Mouse (Mus musculus) heart, embryonic 16.5 days (tissue): Measurements from ENCODE around the gene 1190005I06Rik. TPM values are rescaled to one million over a fixed set of nuclear protein-coding genes. Genes with fewer than 3 reads are reported as not detected.
"Not testable (repeated sequence)": the region's sequence is repeated elsewhere in the genome, so short reads cannot be mapped to it uniquely, and the experiment has no call there.

Experiments
- ATAC-seq: fragments of 200-750 bp; cut with Nextera tagmentation; replicated peaks from 2 replicates; pipeline ENCODE4 v1.8.0; 2017; ENCODE audit warnings: moderate number of reproducible peaks; ENCODE audit not compliant: insufficient read depth, low FRiP score; ENCODE audit errors: extremely low read depth
- H3K27ac ChIP-seq: fragments of 300-500 bp; sonication (generic); 2 replicates; pipeline ENCODE4 v1.5.1; 2014; ENCODE audit warnings: mild to moderate bottlenecking, low read length, control low read depth, moderate library complexity
- H3K27me3 ChIP-seq: fragments of 300-500 bp; sonication (generic); 2 replicates; pipeline ENCODE4 v1.6.1; 2014; ENCODE audit warnings: low read length, mixed read lengths; ENCODE audit not compliant: control insufficient read depth, insufficient read depth
- H3K36me3 ChIP-seq: fragments of 300-500 bp; sonication (generic); 2 replicates; pipeline ENCODE4 v1.6.1; 2014; ENCODE audit not compliant: control insufficient read depth, insufficient read depth
- H3K4me1 ChIP-seq: fragments of 300-500 bp; sonication (generic); 2 replicates; pipeline ENCODE4 v1.6.1; 2014; ENCODE audit warnings: low read length, mixed read lengths; ENCODE audit not compliant: control insufficient read depth, insufficient read depth
- H3K4me2 ChIP-seq: fragments of 300-500 bp; sonication (generic); 2 replicates; pipeline ENCODE4 v1.6.1; 2014; ENCODE audit warnings: low read depth, mild to moderate bottlenecking, control low read depth, low read length
- H3K4me3 ChIP-seq: fragments of 300-500 bp; sonication (generic); 2 replicates; pipeline ENCODE4 v1.5.1; 2014; ENCODE audit warnings: mild to moderate bottlenecking, control low read depth, low read length
- H3K9ac ChIP-seq: fragments of 300-500 bp; sonication (generic); 2 replicates; pipeline ENCODE4 v1.6.1; 2014; ENCODE audit warnings: low read length, control low read depth
- H3K9me3 ChIP-seq: fragments of 300-500 bp; sonication (generic); replicated peaks from 2 replicates; pipeline ENCODE4 v1.6.1; 2016; ENCODE audit warnings: low read length; ENCODE audit not compliant: control insufficient read depth
- WGBS: fragments of 180-500 bp; shearing (Covaris S2); extraction: QIAGEN DNeasy Blood & Tissue Kit; methylation state at CpG from one replicate; pipeline ENCODE4 v1.1.7; 2014; 5-methylcytosine and 5-hydroxymethylcytosine counted together
- polyA plus RNA-seq: library from polyadenylated mRNA; unstranded; fragments of >200 nt; fragmentation: Nextera tagmentation; extraction: Ambion mirVana; gene quantifications from 2 replicates; pipeline ENCODE4 v1.2.1, GENCODE M21; 2015

The 1190005I06Rik gene
- polyA plus RNA-seq, 1 experiment from 2014 or later = 5.6 TPM

DNA sequence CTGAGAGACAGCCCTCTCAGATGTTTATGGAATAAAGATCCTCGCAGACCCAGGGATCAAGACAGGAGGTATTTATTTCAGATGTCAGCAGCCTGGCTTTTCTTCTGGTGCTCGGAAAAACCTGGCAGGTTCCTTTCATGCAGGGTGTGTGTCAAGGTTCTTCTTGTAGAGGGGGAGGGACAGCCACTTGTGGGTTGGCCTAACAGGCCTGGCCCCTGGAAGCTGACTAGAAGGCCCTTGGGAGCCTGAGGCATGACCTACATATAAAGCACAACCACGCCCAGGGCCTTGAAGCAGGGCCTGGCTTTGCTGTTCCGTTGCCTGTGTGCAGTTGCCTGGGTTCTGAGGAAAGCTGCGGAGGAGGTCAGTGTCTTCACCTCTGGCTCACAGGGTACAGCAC lies 37.7 kb upstream of the 1190005I06Rik start:
- no peak overlapping the region for H3K4me3 ChIP-seq
- no peak overlapping the region for H3K27ac ChIP-seq
- no peaks in the 10 kb centered on the region for H3K9me3 ChIP-seq
- no peak overlapping the region for H3K9ac ChIP-seq
- no peaks in the 10 kb centered on the region for H3K36me3 ChIP-seq
- peaks cover 11% of the 10 kb centered on the region for H3K27me3 ChIP-seq
- no peak for ATAC-seq
- H3K4me1 ChIP-seq = peaks cover 1% of the 10 kb centered on the region; the same call in 1 of the 2 replicates
- 60% methylated on average over 5 of the region's 5 CpGs for WGBS
- no peak overlapping the region for H3K4me2 ChIP-seq

DNA sequence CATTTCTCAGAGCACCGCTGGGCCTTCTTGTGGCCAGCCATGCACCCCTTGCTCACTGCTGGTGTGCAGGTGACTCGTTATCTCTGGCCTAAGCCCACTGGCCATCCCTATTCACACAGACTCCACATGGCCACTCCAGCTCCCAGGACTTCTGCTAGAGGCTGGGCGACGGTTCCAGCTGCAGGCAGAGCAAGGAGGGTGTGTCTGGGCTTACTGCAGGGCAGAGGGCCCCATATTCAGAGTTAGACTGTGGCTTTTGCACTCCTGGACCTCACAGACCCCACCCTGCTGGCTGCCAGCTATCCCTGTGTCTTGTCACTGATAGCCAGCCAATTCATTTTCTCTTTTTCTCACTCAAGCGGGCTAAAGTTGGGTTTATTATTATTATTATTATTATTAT lies 36.6 kb upstream of the 1190005I06Rik start:
- Histone ChIP-seq H3K27ac (no peak overlapping the region), H3K9ac (no peak overlapping the region), H3K9me3 (no peaks in the 10 kb centered on the region), H3K4me3 (no peak overlapping the region), H3K4me2 (no peak overlapping the region), H3K36me3 (no peaks in the 10 kb centered on the region), H3K27me3 (peaks cover 17% of the 10 kb centered on the region), H3K4me1 (peaks cover 2% of the 10 kb centered on the region; the same call in 1 of the 2 replicates)
- ATAC-seq = no peak
- 54% methylated on average over 5 of the region's 5 CpGs for WGBS

DNA sequence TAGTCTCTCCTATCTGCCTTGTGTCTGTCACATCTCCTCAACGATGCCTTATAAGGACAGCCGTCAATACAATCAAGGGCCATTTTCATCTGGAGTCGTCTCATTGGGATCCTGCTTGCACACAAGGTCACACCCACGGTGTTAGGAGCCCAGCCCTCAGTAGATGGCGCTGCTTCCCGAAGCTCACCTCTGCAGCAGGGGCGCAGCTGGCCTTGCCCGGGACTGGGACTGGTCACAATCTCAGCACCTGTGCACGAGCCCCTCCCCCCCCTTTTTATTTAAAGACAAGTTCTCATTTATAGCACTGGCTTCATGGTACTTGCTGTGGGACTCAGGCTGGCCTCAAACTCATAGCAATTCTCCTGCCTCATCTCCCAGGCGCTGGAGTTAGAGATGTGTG lies 36.2 kb upstream of the 1190005I06Rik start:
- ATAC-seq = peak; percentile 61; the same call in 1 of the 2 replicates
- 14% methylated on average over 10 of the region's 10 CpGs for WGBS

GRCm38 (mm10) chr8:120681113-120681512 lies 33.7 kb upstream of the 1190005I06Rik start:
- Histone ChIP-seq H3K9ac (no peak overlapping the region), H3K27ac (no peak overlapping the region), H3K4me2 (no peak overlapping the region), H3K4me1 (peaks cover 2% of the 10 kb centered on the region; the same call in 1 of the 2 replicates), H3K36me3 (no peaks in the 10 kb centered on the region), H3K4me3 (no peak overlapping the region), H3K9me3 (no peaks in the 10 kb centered on the region), H3K27me3 (peaks cover 6% of the 10 kb centered on the region; the same call in 1 of the 2 replicates)
- ATAC-seq = no peak
- WGBS = 69% methylated on average over 10 of the region's 10 CpGs

More for the DNA sequence above, 36.2 kb upstream of the 1190005I06Rik start:
- Histone ChIP-seq H3K9me3 (no peaks in the 10 kb centered on the region), H3K27ac (no peak overlapping the region), H3K9ac (no peak overlapping the region), H3K4me3 (no peak overlapping the region), H3K36me3 (no peaks in the 10 kb centered on the region), H3K27me3 (peaks cover 13% of the 10 kb centered on the region), H3K4me2 (no peak overlapping the region), H3K4me1 (peaks cover 2% of the 10 kb centered on the region; the same call in 1 of the 2 replicates)

GRCm38 (mm10) chr8:120680405-120680804 lies 33.0 kb upstream of the 1190005I06Rik start:
- not testable (repeated sequence) for ATAC-seq

GRCm38 (mm10) chr8:120679629-120680387 lies 32.4 kb upstream of the 1190005I06Rik start:
- Histone ChIP-seq H3K36me3 (no peaks in the 10 kb centered on the region), H3K4me2 (no peak overlapping the region), H3K9ac (no peak overlapping the region), H3K4me3 (no peak overlapping the region), H3K27me3 (peaks cover 6% of the 10 kb centered on the region; the same call in 1 of the 2 replicates), H3K9me3 (no peaks in the 10 kb centered on the region), H3K27ac (no peak overlapping the region), H3K4me1 (peaks cover 2% of the 10 kb centered on the region; the same call in 1 of the 2 replicates)
- 23% methylated on average over 11 of the region's 11 CpGs for WGBS
- no peak for ATAC-seq

More at GRCm38 (mm10) chr8:120680405-120680804, 33.0 kb upstream of the 1190005I06Rik start:
- H3K27me3 ChIP-seq, H3K9me3 ChIP-seq, H3K4me1 ChIP-seq, H3K4me2 ChIP-seq, H3K9ac ChIP-seq, H3K36me3 ChIP-seq, H3K4me3 ChIP-seq, H3K27ac ChIP-seq: not testable (repeated sequence)
- WGBS = 42% methylated on average over 6 of the region's 7 CpGs

GRCm38 (mm10) chr8:120678447-120678846 lies 31.0 kb upstream of the 1190005I06Rik start:
- ATAC-seq = peak; percentile 43; the same call in 1 of the 2 replicates
- WGBS = 8% methylated on average over 10 of the region's 10 CpGs
- Histone ChIP-seq H3K27me3 (peaks cover 6% of the 10 kb centered on the region; the same call in 1 of the 2 replicates), H3K9ac (no peak overlapping the region), H3K4me2 (no peak overlapping the region), H3K36me3 (peaks cover 8% of the 10 kb centered on the region), H3K4me1 (peaks cover 2% of the 10 kb centered on the region; the same call in 1 of the 2 replicates), H3K9me3 (no peaks in the 10 kb centered on the region), H3K4me3 (no peak overlapping the region), H3K27ac (no peak overlapping the region)

GRCm38 (mm10) chr8:120675718-120676117 lies 28.3 kb upstream of the 1190005I06Rik start:
- Histone ChIP-seq H3K4me2 (no peak overlapping the region), H3K9me3 (no peaks in the 10 kb centered on the region), H3K27me3 (peaks cover 6% of the 10 kb centered on the region; the same call in 1 of the 2 replicates), H3K36me3 (peaks cover 36% of the 10 kb centered on the region), H3K9ac (no peak overlapping the region), H3K4me1 (peaks cover 16% of the 10 kb centered on the region), H3K27ac (no peak overlapping the region), H3K4me3 (no peak overlapping the region)
- ATAC-seq = no peak
- WGBS = 73% methylated on average over 8 of the region's 8 CpGs

GRCm38 (mm10) chr8:120673298-120673697 lies 25.9 kb upstream of the 1190005I06Rik start:
- 93% methylated on average over 7 of the region's 7 CpGs for WGBS
- ATAC-seq = no peak
- H3K36me3 ChIP-seq = peaks cover 47% of the 10 kb centered on the region

More at GRCm38 (mm10) chr8:120673298-120673697, 25.9 kb upstream of the 1190005I06Rik start:
- Histone ChIP-seq H3K27me3 (no peaks in the 10 kb centered on the region), H3K4me3 (no peak overlapping the region), H3K4me2 (no peak overlapping the region), H3K9ac (no peak overlapping the region), H3K9me3 (no peaks in the 10 kb centered on the region), H3K4me1 (peaks cover 28% of the 10 kb centered on the region), H3K27ac (no peak overlapping the region)
